Mouse (Mus musculus): ENCODE measurements around the gene Tpm1. TPM values are rescaled to one million over a fixed set of nuclear protein-coding genes. Genes with fewer than 3 reads are reported as not detected.
A peak's percentile ranks its signal among the peaks of the same experiment; 100 is the strongest.

The Tpm1 gene
- total RNA-seq, 2 experiments from 2014 or later: 194 to 199 TPM

DNA sequence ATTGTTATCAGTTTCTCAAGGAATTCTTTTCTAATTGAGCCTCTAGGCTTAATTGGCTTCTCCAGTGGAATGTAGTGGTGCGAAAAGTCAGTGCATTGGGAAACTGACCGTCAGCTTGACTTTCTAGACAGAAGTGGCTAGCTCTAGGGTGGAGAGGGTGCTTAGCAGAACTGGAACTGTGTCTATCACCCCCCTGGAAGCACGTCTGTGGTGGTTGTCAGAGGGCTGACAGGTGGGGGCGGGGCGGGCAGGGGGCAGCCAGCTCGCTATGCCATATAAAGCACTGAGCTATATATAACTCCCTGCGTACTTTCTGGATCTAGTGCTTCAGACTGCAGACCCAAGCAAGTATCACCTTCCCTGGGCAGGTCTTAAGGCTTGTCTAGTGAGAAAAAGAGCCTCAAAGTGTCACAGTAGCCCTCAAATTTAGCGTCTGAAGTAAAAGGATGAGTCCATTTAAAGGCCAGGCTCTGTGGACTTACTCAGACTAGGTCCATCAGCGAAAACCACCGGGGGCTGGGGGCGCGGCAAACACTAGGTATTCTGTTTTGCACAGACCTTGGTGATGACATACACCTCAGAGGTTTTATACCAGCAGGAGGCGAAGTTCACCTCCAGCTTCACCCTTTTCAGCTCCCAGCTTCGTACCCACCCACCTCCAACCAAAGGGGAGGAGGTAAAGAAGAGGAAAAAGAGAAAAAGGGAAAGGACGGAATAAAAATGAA, 2.2 kb downstream of the Tpm1 start:
- no peak for DNase-seq (ENCODE audit: low spot score in 2 of 2)

DNA sequence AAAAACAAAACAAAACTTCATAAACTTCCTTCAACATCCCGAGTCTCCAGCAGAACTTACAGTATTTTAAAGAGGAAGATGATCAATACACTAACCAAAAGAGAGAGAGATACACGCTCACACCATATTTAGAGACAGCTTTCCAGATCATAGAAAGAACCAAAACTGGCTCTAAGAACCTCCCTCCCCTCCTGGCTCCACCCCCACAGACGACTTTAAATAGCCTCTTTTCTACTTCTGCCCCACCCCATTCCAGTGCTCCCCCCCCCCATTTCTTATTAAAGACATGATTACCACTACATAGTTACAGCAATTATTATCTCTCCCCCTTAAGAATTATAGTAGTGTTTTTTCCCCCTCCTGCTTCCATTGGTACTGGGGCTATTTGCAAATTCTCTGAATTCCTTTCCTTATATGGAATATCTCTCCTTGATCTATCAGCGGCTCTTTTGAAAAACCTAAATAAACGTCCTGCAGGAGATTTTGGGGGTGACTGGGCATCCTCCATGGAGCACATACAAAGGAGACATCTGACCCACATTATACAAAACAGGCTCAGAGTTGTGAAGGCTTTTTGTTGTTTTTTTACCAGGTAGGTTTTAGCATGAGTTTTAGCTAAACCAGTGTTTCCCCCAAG, 3.1 kb downstream of the Tpm1 start:
- DNase-seq (ENCODE audit: low spot score in 2 of 2): no peak

DNA sequence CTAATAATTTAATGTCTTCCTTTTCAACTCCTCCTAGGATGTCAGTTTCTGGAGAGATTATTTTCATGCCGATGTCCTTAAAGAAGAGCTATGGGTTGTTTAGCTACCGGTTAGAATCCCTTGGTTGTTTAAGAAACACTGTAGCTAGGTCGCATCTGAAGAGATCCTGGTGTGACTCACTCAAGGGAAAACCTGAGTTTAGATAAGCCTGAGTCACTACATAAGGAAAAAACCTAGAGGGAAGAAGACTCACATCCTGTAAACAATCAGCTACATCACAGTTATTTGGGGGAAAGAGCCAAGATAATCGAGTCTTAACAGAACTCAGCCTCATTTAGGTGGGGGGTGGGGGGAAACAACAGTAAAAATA, 3.9 kb downstream of the Tpm1 start:
- no peak for DNase-seq (ENCODE audit: low spot score in 2 of 2)

DNA sequence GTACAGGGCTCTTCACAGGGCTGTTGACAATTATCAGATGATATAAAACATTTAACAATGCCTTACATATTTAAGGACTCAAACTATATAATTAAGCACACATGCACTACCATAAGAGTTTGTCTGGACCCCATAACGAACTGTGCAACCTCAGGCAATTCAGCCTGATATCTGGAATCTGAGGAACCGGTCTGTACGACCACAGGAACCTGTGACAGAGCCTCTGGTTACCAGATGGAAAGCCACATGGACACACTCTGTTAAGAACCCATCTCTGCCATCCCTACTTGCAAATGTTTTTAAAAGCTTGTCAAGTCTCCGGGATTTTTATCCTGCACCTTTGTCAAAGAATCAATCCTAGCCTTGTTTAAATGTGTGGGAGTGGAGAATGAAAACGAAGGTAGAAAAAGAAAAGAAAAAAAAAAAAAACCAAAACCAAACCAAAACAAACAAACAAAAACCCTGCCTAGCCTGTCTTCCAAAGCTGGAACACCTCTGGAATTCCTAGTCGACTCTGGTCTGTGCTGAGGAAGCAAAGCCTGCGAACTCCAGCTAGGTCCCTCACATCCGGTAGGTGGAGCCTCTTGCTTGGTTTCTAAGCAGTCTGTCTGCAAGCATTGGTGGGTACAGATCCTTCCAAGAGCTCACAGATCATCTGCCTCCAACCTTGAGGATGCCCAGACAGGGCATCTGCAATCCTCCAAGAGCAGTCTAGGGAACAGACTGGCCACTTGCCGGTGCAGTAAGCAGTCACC, 4.5 kb downstream of the Tpm1 start:
- DNase-seq (ENCODE audit: low spot score in 2 of 2): peak; percentile 71 to 86

DNA sequence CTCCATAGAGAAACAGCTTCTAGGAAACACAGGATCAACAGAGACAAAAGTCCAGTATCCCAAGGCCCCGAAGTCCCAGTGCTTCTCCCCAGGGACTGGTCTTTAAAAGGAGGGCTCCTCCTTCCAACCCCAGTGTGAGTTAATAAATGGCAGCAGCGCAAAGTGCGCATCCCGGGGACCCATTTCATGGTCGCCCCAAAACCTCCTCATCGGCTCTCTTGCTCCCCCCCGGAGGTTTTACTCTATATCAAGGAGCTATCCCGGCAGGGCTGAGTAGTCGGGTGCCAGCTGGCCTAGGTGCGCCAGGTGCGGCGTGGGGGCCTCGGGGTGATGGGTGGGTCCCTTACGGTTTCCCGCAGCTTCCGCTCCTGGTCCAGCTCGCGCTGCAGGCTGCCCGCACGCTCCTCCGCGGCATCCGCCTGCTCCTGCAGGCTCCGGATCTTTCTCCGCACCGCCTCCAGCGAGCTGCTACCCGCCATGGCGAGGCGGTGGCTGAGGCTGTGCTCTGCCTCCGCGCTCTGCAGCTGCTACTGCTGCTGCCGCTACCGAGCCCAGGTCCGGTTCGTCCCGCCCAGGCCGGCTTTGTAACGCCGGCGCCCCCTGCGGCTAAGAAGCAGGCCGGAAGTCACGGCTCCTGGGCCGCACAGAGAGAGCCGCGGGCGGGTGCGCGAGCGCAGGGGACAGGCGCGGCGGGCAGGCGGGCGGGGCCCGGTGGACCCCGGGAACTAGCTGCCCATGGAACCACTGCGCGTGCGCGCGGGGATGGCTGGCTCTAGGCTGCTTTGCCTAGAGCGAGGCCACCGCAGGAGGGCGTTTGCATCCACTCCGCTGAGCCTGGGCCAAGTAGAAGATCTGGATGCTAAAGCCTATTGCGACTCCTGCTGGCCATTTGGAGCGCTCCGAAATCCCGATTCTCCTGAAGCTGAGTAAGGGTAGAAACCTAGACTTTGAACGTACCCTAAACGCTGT, 5.7 kb downstream of the Tpm1 start:
- DNase-seq (ENCODE audit: low spot score in 2 of 2): peak; percentile 99 to 100

DNA sequence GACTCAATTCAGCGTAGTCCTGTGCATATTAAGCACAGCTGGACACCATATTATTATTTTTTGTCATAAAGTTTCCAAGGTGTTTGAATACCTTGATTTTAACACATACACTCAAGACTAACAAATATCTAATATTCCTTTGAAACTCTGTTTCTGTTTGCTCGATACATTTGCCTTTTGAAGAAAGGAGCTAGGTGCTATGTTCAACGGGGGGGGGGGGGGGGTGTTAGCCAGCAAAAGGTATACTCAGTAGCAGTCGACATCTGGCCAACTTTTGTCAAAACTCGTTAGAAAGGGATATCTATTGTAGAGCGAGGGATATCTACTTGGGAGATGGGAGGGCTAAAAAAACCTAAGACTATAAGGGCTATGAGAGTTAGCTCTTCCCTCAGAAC, 6.4 kb downstream of the Tpm1 start:
- DNase-seq (ENCODE audit: low spot score in 2 of 2): no peak

DNA sequence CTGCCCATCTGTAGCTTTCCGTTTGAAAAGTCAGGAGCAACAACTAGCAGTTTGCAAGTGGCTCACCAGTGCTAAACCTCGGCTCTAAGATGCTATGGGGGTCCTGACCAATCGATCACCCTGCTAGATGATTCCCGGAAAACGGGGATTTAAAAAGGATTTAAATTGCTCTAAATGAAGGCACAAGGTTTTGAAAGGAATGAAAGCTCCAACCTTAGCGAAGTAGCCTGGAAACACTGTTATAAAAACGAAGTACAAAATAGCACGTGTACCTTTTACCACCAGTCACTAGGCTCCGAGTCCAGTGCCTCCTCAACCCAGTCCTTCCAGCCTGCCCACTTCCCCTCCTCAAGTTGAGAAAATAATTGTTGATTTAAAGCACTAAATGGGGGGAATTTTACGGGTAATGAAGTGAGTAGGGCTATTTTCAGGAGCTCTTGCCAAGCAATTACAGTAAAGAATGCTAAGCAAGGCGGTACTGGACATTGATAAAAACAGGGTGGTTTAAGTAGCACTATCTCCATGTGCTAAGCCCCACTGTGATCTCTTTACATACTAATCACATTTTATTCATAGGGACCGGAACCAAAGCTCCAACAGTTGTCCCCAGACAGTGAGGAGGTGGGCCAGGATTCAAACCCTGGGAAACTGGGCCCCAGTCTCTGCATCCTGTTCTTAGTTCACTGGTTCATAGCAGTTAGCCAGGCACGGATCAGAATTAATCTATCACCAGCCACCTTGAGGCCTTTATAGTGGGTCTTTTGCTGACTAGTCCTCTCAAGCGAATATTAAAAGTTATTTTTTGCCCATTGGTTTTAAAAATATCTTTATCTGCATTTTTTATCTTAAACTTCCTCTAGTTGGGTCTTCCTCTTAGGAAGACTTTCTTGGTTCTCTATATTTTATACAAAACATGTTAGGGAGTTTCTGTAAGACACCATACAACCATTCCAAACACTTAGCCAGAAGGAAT, 7.1 kb downstream of the Tpm1 start:
- DNase-seq (ENCODE audit: low spot score in 2 of 2): no peak

DNA sequence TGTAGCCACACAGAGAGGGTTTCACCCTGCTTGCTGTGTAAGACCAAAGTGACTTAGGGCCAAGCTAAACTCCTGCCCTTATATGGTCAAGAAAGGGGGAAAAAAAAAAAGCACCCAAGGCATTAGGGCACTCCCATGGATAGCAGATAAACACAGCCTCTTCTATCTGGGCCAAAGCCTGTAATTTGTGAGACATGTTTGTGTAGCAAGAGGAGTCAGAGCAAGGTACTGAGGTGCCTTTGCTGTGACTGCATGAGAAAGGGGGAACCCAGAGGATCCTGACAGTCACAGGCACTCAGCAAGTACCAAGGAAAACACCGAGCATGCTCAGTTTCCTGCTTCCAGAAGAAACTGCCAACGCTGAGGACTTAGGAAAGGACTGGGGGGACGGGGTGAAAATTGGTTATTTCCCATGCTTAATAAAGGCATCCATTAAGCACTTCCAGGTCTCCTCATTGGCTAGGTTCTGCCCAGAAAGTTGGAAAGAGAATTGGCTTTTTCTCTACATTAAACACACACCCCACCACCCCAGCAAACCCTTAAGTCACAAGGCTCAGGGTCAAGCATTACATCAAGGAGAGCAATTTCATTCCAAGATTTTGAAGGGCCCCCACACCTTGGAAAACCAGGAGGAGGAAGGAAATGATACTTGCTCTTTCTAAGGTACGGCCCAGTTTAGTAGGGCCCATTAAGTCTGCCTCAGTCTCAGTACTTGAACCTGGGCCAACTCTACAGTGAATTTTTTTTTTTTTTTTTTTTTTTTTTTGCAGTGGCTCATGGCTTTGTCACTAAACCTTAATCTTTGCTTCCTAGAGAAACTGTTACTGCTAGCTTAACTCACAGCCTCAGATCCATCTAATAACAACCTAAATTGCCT, 8.0 kb downstream of the Tpm1 start:
- no peak for DNase-seq (ENCODE audit: low spot score in 2 of 2)

DNA sequence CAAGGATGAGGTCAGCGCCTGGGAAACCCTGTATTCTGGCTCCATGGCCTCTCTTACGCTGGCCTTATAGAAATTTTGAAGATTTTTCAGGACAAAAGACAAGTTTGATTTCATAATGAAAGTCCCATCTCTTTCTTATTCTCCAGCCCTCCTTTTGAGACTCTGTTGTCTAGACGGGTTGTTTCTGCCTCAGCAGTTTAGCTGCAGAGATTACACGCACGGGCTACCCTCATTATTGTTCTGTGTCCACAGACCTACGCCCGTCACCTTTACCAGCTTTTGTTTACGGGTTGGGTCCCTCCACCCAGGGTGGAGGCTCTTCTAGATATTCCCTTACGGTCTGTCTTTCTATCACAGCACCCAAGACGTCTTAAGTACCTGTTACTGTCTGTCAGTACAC, 9.3 kb downstream of the Tpm1 start:
- DNase-seq (ENCODE audit: low spot score in 2 of 2): no peak

DNA sequence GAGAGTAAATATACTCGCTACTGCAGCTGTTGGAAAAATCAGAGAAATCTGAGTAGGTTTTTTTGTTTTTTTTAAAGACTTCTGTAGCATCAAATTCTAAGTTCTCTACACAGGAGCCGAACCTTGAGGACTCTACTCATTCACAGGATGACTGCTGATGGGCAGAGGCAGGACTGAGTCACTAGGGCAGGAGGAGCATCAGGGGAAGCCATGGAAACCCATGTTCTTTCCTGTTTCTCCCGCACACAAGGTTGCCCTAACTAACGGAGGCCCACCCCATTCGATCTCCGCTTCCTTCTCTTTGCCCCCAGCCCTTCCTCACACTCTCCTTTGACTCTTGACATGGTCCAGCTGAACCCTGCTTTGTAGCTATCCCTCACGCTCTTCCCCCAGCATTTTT, 10.5 kb downstream of the Tpm1 start:
- DNase-seq (ENCODE audit: low spot score in 2 of 2): no peak

DNA sequence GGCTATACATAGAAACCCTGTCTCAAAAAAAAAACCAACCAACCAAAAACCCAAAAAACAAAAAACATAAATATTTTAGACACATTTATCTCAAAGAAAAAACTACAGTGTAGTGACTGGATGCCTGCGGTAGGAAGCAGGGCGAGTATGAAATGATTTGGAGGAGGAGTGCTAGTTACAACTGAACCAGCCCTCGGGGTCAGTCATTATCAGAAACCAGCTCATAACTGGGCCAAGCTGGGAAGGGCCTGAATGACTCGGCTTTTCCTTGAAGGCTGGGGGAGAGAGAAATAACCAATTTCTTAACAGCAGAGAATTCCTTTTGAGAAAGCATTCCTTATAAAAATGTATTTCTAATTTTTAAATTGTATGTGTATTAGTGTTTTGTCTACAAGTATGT, 11.5 kb downstream of the Tpm1 start:
- DNase-seq (ENCODE audit: low spot score in 2 of 2): no peak

DNA sequence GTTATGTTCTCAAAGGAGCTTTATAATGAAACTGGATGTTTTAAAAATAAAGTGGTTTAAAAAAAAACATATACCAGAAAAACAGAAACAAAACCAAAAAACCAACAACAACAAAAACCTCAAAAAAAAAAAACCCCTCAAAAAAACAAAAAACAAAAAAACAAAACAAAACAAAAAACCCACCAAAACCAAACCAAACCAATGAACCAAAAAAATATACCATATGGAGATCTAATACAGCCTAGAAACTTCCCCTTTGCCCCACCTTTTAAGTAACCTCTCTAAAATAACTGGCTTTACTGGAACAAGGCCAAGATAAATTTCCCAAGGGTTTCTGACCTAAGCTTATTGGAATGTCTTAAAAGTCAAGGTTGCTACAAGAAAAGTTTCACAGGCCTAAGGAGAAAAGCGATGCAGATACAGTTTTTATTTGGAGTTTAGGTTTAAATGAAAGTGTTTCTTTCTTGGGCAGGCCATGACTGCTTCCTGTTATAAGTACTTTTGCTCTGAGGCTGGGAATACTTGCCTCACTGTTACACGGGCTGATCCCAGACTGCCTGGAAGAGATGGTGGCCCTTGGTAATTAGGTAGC, 12.6 kb downstream of the Tpm1 start:
- DNase-seq (ENCODE audit: low spot score in 2 of 2): no peak

DNA sequence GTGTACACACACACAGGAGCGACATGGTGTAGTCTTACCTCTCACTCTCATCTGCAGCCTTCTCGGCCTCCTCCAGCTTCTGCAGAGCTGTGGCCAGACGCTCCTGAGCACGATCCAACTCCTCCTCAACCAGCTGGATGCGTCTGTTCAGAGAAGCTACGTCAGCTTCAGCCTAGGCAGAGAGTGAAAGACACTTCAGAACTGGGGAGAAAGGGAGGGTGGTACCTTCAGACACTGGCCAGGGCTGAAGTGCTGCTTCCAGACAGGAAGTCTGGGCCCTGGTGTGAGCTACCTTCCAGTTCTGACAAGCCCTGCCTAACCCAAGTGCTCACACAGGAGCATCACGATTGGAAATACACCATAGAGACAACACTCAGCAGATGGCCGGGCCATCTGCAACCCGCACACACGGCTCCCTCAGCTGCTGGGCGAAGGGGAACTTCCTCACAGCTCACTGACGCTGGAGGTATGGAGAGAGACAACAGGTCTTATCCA, 13.2 kb downstream of the Tpm1 start:
- peak; percentile 73 to 82 for DNase-seq (ENCODE audit: low spot score in 2 of 2)

DNA sequence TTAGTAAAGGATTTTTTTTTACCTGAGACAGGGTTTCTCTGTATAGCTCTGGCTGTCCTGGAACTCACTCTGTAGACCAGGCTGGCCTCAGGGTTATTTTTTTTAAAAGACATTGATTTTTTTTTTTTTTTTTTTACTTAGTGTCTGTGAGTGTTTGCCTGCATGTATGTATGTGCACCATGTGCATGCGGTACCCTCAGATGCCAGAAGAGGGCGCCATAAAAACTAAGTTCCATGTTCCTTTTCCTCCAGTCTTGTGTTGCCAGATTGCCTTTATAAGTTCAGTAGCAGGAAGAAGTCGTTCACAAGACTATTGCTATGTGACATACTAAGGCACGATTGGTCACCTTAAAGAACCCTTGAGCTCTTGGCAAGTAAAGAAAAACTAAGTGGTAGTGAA, 14.5 kb downstream of the Tpm1 start:
- DNase-seq (ENCODE audit: low spot score in 2 of 2): no peak

DNA sequence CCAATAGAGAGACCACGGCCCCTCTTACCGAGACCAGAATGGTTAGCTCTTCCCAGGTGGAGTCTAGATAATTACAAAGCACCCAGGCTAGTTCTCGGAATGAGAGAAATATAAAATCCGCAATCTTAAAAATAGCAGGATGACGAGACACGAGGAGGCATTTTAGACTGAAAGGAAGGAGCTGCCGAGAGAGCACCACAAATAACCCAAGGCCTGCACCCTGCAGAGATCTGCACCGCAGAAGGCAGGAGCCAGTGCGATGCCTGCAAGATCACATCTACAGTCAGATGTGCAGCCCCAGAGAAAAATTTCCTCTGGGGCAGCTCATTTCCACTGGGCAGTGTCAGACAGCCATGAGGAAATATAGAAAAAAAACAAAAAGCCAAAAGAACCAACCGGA, 16.2 kb downstream of the Tpm1 start:
- DNase-seq (ENCODE audit: low spot score in 2 of 2): no peak

DNA sequence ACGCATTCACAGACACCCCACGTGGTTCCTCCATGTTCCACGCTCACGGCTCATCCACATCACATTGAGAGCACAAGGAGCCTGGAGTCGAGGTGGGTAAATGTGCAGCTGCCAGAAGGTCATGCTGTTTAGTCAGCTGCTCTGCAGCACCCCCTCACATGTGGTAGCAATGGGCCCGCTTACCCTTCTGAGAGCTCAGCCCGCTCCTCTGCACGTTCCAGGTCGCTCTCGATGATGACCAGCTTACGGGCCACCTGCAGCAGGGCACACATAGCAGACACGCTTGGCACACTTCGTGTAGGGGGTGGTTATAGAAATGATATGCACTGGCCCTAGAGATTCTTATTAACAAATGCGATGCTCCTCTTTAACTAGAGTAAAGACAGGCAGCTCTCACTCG, 16.6 kb downstream of the Tpm1 start:
- no peak for DNase-seq (ENCODE audit: low spot score in 2 of 2)

DNA sequence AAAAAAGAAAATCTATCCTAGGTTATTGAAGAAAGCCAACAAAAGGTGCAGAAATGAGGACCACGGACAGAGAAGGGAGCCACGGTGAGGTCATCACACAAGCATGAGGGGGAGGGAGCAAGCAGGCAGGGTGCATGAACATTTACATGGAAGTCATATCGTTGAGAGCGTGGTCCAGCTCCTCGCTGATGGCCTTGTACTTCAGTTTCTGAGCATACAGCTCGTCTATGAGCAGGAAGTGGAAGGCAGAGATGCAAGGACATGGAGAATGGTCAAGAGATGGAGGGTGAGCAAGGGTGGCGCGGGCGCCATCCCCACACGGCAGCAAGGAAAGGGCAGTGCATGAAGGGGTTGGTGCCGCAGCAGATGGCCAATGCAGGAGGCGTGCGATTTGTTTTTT, 19.7 kb downstream of the Tpm1 start:
- no peak for DNase-seq (ENCODE audit: low spot score in 2 of 2)

DNA sequence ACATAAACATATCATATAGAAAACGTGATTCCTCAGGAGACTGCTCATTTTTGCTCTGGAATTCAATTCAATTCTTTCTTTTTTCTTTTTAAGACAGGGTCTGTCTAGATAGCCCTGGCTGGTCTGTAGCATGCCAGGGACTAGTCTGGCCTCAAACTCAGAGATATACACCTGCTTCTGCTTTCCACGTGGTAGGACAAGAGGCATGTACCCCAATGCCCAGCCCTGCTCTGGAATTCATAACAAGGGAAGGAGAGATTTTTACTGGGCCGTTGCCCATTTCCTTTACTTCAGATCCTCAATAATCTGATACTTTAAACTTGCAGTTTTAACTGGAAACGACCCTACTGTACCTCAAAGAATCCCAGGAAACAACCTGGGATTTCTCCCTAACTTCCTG, 20.3 kb downstream of the Tpm1 start:
- no peak for DNase-seq (ENCODE audit: low spot score in 2 of 2)
